Comparison of ENCODE assay signal across 9 mouse cellular contexts in genomic region chr17:27656011-27656399, GRCm38 (mm10). TPM values are rescaled to one million over a fixed set of nuclear protein-coding genes. Genes with fewer than 3 reads are reported as not detected.
A peak's percentile ranks its signal among the peaks of the same experiment; 100 is the strongest.
DNase-seq lines count a peak whose midpoint lies in the region; ATAC-seq and TF ChIP-seq lines count a peak whose summit lies in the region.
"Had no signal": no experiment of that assay in that cellular context is flagged by ENCODE, and none has a peak within 500 bp of the region (broad histone marks: within the 10 kb centered on the region; RNA-seq: fewer than 3 reads in every experiment).

No protein-coding gene starts in this region.

- peaks cover 16% of the 10 kb centered on the region for H3K4me1 ChIP-seq in heart, embryonic 12.5 days (replicated peaks)

- intact Hi-C loops in left cerebral cortex, adult 2 months (cut with DNase I) = loop anchor here (1.0 to 10.0 kb wide), 5 partner anchors 17 to 179 kb away; partner anchors contain the start of gene Snrpc

- peak overlapping the region; percentile 61 for H3K9ac ChIP-seq in heart, embryonic 12.5 days

- H3K4me3 ChIP-seq in heart, embryonic 12.5 days = peak overlapping the region; percentile 56
- peak overlapping the region; percentile 64 for H3K4me3 ChIP-seq in left cerebral cortex, adult 2 months

- peak overlapping the region; percentile 88 for H3K4me2 ChIP-seq in heart, embryonic 12.5 days

- no peak for TF ChIP-seq CTCF in left cerebral cortex, adult 2 months (IDR thresholded peaks at IDR 0.05)

- WGBS in heart, embryonic 12.5 days = 2% methylated on average over 14 of the region's 14 CpGs

- no peak for DNase-seq in heart, adult 8-10 months (ENCODE audit: low spot score)
- DNase-seq in cerebellum, adult 18-20 months = peak; percentile 72 to 77
- peak; percentile 60 for DNase-seq in forelimb bud, embryonic 11.5 days (ENCODE audit: low read depth, low spot score)
- DNase-seq in left cerebral cortex, adult 2 months (ENCODE audit: extremely low spot score in 1 of 2, low spot score in 2 of 2) = peak; percentile 74 to 82
- DNase-seq in naive thymus-derived CD4-positive, alpha-beta T cell, adult 2 months (ENCODE audit: low read depth) = peak; percentile 66
- peak; percentile 57 to 80 for DNase-seq in thymus, postnatal 36 days
- no peak for DNase-seq in adrenal gland, adult 8-10 months

- peaks cover 13% of the 10 kb centered on the region for H3K9me3 ChIP-seq in heart, embryonic 12.5 days (replicated peaks)

- H3K27ac ChIP-seq in heart, embryonic 12.5 days (ENCODE audit: poor library complexity, severe bottlenecking) = no peak overlapping the region
- peak overlapping the region; percentile 90 for H3K27ac ChIP-seq in left cerebral cortex, adult 2 months

- peaks cover 43% of the 10 kb centered on the region for H3K27me3 ChIP-seq in heart, embryonic 12.5 days (replicated peaks)

- no peaks in the 10 kb centered on the region for H3K36me3 ChIP-seq in heart, embryonic 12.5 days

- no peak for ATAC-seq in heart, embryonic 12.5 days (ENCODE audit: insufficient number of reproducible peaks, low FRiP score)

RNA-seq across cellular contexts. Expression of gene Pacsin1, which starts 0.7 kb away (rescaled TPM):
- polyA plus RNA-seq in heart, embryonic 12.5 days (2016; fragmentation: Nextera tagmentation; extraction: Ambion mirVana) = 1.4 and 1.7 TPM in 2 replicates
- under 1 TPM; 0.09 to 0.85 (median 0.39) TPM for total RNA-seq in heart, adult 8-10 months (2022)
- 100 to 1,000 TPM; 436 to 459 TPM for total RNA-seq in left cerebral cortex, adult 2 months (2021)
- total RNA-seq in adrenal gland, adult 8-10 months (2022) = 10 to 100 TPM in 1 of 4 experiments, 1 to 10 TPM in 3; 3.9 to 11.2 (median 7.9) TPM

RNA-seq across cellular contexts. Expression of gene Rps10, which starts 19.5 kb away (rescaled TPM):
- polyA plus RNA-seq in heart, embryonic 12.5 days (2016; fragmentation: Nextera tagmentation; extraction: Ambion mirVana) = 611 and 625 TPM in 2 replicates
- 100 to 1,000 TPM; 481 to 609 (median 561) TPM for total RNA-seq in heart, adult 8-10 months (2022)
- 100 to 1,000 TPM; 444 to 464 TPM for total RNA-seq in left cerebral cortex, adult 2 months (2021)
- 100 to 1,000 TPM; 828 to 975 (median 886) TPM for total RNA-seq in adrenal gland, adult 8-10 months (2022)

RNA-seq across cellular contexts. Expression of gene RPS10-NUDT3, which starts 21.0 kb away (rescaled TPM):
- not detected in 2 replicates for polyA plus RNA-seq in heart, embryonic 12.5 days (2016; fragmentation: Nextera tagmentation; extraction: Ambion mirVana)
- under 1 TPM in 1 of 4 experiments, not detected in 3; 0.98 TPM for total RNA-seq in heart, adult 8-10 months (2022)
- 1 to 10 TPM in 1 of 2 experiments, not detected in 1; 2.0 TPM for total RNA-seq in left cerebral cortex, adult 2 months (2021)
- not detected for total RNA-seq in adrenal gland, adult 8-10 months (2022)
- polyA plus RNA-seq: large intestine, adult 2 months had no signal

RNA-seq across cellular contexts. Expression of gene Nudt3, which starts 32.7 kb away (rescaled TPM):
- polyA plus RNA-seq in heart, embryonic 12.5 days (2016; fragmentation: Nextera tagmentation; extraction: Ambion mirVana) = 106 and 110 TPM in 2 replicates
- total RNA-seq in heart, adult 8-10 months (2022) = 100 to 1,000 TPM; 349 to 367 (median 360) TPM
- 100 to 1,000 TPM; 550 to 603 TPM for total RNA-seq in left cerebral cortex, adult 2 months (2021)
- 100 to 1,000 TPM; 194 to 226 (median 212) TPM for total RNA-seq in adrenal gland, adult 8-10 months (2022)

Comparison
In these comparisons a context has a peak if more than half of its experiments do, and no peak if none do; other contexts are left out.
1. DNase-seq: peak in cerebellum, adult 18-20 months (2 of 2), forelimb bud, embryonic 11.5 days (single experiment), left cerebral cortex, adult 2 months (2 of 2), naive thymus-derived CD4-positive, alpha-beta T cell, adult 2 months (single experiment) and thymus, postnatal 36 days (2 of 2); none in heart, adult 8-10 months (single experiment) and adrenal gland, adult 8-10 months (single experiment).
2. RNA of gene Pacsin1, which starts 0.7 kb away (total RNA-seq): 436 to 459 TPM in left cerebral cortex, adult 2 months; 3.9 to 11.2 TPM in adrenal gland, adult 8-10 months and 0.09 to 0.85 TPM in heart, adult 8-10 months; every median in the first group is over 10 times any median in the second.